Mouse (Mus musculus) adrenal gland, postnatal 14 days (tissue): ENCODE results near the gene Nob1. TPM values are rescaled to one million over a fixed set of nuclear protein-coding genes. Genes with fewer than 3 reads are reported as not detected.

ENCODE experiments used
- DNase-seq: peaks from one replicate; pipeline ENCODE4 v3.0.0; 2021; ENCODE audit warnings: mixed read lengths
- total RNA-seq: library from RNA; stranded (reverse); gene quantifications from 2 replicates; pipeline ENCODE4 v1.2.3, GENCODE M21; 2021

Gene Nob1
- total RNA-seq, 1 experiment from 2014 or later: 31.0 TPM

DNA sequence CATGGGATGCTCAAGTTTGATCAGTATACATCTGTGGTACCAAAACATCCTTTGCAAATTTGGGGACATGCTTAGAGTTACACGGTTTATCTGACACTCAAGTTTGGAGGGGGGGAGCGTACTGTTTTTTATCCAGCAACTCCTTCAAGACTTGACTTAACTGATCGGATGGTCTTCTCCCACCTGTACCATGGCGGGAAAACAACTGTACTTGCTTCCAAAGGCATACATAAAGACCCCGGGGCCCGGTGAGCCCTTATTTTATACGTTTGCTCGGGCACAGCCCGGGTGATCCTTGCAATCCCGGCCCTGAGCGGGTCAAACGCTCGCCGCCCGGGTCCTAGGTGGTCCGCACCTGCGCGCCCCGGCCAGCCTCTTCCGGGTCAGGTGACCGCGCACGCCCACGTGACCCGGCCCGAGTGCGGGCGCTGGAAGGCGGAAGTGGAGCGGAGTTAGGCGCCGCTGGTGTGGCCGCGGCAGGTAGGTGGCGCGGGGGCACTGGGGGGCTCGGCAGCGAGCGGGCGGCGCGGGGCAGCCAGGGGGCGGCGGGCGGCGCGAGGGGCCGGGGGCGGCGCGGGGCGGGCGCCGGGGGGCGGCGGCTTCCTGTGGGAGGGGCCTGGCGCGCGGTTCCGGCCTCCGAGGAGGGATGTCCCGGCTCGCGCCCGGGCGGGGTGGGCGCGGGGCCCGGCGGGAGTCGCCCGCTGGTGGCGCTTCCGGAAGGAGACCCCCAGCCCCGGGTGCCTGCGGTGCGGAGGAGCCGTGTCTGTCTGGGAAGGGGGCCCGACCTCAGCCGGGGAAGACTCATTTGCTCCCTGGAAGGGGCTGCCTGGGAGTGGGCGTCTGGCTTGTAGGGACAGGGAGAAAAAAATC, 11.3 kb upstream of the Nob1 start, which contains the start of gene Wwp2:
Wwp2 (plus strand) TSS at position 404 of the 870 bp plus-strand sequence.
- DNase-seq: peak; percentile 87

DNA sequence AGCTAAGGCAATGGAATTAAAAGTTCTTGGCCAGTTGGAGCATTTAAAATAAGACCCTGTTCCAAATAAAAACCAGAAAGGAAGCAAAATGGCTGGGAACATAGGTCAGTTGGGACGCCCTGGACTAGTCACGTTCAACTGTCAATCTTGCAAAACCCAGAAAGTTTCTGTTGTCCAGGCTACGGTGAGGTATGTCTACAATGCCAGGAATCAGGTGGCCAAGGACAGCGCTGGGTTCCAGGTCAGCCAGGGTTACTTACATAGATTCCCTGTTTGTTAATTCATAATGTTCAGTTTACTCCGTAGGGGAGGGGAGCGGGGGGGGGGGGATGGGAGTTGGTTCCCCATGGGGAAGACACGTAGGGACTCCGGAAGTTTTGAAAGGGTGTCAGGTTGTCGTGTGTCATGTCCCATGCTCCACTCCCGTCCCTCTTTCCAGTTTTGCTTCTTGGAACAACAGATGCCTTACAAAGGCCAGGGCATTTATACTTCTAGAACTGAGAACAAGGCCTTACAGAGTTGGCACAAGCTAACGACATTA, 10.6 kb upstream of the Nob1 start:
- no peak for DNase-seq

DNA sequence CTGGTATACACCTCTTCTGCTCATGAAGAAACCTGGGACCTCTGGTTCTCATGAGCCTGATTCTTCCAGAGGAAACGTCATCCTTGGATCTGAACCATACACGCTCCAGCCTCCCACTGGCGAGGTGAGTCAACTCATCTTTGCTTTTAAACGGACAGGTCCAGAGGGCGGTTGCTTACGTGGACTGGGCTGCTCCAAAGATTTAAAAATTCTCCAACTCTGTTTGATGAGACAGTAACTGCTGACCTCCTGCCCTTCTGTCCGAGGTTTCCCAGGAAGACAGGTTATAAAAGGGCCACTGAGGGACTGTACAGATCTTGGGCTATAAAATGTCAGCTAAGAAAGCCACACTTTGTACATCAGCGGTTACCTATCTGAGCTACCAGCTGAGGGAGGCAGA, 6.0 kb upstream of the Nob1 start:
- DNase-seq: no peak

DNA sequence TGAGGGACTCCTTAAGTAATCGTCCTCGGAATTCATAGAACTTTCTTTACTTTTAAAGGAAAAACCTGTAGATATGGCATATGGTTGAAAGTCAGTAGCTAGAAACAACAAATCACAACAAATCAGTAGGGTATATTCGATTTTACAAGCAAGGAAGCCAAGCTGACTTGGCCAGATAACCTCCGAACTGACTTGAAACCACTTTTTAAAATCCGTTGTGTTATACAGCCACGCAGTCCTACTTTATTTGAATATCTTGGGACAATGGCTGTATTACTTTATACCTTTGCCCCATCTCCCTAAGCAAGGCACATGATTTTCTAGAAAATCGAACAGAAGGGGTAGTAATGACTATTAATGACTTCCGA, 363 bp upstream of the Nob1 start:
- no peak for DNase-seq

DNA sequence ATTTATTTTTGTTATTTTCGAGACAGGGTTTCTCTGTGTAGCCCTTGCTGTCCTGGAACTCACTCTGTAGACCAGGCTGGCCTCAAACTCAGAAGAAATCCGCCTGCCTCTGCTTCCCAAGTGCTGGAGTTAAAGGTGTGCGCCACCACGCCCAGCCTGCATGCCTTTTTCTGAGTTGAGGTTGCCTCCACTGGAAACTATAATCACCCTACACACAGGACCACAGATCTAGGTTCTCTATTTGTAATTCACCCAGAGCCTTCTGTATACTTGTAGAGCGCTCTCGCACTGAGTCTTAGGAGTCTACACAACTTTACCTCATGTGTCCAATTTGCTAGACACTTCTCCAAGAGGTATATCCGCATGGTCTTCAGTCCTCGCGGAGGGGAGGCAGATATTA, 675 bp downstream of the Nob1 start:
- no peak for DNase-seq

GRCm38 (mm10) chr8:107417001-107417400, 7.8 kb downstream of the Nob1 start:
- no peak for DNase-seq

- DNase-seq: no peak
These were observed 11.0 kb downstream of the Nob1 start for GRCm38 (mm10) chr8:107413881-107414280.

DNA sequence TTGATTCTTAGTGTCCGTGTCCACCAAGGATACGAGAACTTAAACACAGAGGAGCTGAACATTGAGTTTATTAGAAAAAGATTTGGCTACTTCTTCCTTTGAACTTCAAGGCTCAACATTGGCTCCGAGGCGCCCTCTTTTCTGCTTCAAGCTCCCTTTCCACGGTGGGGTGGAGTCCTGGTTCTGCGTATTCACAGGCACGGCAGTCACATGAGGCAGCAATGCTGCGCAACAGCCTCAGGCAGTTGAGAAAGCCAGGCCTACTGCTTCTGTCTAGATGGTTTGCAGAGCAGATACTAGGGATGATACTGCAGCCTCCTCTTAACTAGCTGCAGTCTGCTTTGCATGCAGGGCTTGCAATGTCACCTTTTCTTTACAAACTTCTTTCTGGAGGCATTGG, 12.3 kb downstream of the Nob1 start:
- no peak for DNase-seq

- DNase-seq: no peak
These were observed 13.5 kb downstream of the Nob1 start for GRCm38 (mm10) chr8:107411391-107411790.

DNA sequence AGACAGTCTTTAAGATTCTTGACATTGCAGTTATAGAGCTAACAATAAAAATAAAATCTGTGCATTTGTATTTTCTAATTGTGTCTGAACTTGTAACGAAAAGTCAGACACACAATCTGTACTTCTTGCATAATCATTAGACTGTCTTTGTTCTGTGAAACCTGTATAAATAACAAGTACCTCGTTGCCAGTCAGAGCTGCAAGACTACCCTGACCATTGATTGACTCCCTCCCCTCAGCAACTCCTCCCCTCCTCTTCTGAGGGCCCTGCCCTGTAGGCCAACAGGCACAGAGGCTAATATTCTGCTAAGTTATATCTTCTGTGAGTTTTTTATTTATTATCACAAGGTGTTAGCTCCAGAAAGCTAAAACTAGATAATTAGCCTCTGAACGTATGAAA, 18.9 kb downstream of the Nob1 start:
- DNase-seq: no peak

GRCm38 (mm10) chr8:107404057-107404456, 20.8 kb downstream of the Nob1 start:
- DNase-seq: no peak

DNA sequence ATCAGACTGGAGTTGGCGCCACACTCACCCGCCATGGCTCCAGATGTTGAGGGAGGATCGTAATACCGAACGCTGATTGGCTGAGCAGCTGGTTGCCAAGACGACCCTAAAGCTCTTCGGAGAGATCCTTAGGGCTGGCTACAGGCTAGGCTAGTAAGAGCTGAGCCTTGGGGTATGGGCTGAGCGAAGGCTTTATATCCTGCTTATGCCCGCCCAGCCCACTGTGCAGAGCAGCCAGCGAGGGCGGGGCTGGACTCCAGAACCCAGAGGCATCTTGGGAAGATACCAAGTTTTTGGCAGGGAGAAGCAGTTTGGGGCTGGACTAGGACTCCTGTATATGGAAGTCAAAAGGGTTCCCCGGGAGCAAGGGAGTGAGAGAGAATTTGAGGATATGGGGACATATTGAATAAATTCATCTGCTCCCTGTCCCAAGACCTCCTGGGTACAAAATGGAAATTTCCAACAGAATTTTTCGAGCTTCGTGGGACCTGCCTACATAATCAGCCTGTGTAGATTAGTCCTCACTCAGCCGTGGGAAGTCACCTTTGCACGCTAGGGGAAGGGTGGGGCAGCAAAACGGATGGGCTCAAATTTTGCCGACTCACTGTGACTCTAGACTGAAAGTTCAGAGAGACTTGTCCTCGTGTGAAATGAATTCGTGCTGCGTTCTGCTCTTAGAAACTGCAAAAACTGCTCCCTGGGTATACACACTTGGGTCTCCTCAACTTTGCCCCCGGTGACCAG, 21.6 kb downstream of the Nob1 start, which contains the start of gene Nqo1:
Nqo1 (minus strand) TSS at position 169 of the 744 bp plus-strand sequence.
- peak; percentile 86 for DNase-seq

GRCm38 (mm10) chr8:107401866-107402265, 23.0 kb downstream of the Nob1 start:
- DNase-seq: no peak

- DNase-seq: no peak
These were observed 25.4 kb downstream of the Nob1 start for GRCm38 (mm10) chr8:107399495-107399894.

GRCm38 (mm10) chr8:107397665-107398064, 27.2 kb downstream of the Nob1 start:
- DNase-seq: no peak

- peak; percentile 65 for DNase-seq
These were observed 28.7 kb downstream of the Nob1 start for GRCm38 (mm10) chr8:107396106-107396670.

- DNase-seq: no peak
These were observed 29.5 kb downstream of the Nob1 start for GRCm38 (mm10) chr8:107395397-107395796.

DNA sequence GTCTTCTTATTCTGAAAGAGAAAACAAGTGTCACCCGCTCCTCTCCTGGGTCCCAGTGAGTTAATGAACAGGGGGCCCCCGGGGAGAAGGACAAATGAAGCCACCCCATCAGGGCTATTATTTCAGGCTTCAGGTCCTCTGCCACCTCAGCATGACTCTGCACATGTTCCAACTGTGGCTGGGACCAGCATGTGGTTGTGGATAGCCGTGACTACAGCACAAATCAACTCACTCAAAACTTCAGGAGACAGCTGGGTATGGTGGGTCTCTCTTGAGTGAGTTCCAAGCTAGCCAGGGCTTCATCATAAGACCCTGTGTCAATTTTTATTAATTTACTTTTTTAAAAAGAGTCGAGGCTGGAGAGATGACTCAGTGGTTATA, 33.7 kb downstream of the Nob1 start:
- DNase-seq: peak; percentile 23

GRCm38 (mm10) chr8:107390476-107391135, 34.2 kb downstream of the Nob1 start:
- peak; percentile 31 for DNase-seq

DNA sequence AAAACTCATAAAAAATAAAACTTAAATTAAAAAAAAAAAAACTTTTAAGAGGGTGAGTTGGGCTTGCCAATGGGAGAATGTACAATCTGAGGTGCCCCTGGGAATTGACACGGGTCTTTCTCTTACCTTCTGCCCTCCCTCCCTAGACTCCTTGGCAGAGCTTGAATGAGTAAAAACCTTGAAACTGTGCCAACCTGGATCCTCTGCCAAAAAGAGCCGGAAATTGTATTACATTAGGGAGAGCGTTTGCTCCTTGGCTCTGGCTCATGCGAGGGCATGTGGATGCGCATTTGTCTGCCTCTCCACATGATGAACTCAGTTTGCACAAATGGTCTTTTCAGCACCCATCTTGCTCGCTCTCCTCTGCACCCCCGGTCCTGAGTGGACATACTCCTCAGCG, 35.3 kb downstream of the Nob1 start:
- peak; percentile 93 for DNase-seq

- DNase-seq: peak; percentile 77
These were observed 37.0 kb downstream of the Nob1 start for GRCm38 (mm10) chr8:107387861-107388260.

DNA sequence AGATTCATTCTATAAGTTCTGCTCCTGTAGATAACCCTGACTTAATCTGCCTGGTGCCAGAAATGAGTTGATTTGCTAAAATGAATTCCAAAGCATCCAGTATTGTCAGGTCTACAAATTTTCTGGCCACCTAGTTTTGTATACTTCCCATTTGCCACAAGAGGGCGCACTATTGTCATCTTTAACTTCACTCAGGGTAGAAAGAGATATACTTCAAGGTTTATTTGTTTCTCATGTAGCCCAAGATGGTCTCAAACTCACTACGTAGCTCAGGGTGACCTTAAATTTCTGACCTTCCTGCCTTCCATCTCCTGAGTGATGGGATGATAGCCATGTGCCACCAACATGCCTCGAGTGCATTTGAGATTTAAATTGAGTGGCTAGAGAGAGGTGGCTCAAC, 38.2 kb downstream of the Nob1 start:
- DNase-seq: peak; percentile 41
